Mouse (Mus musculus) cerebellum, postnatal 25 days (tissue): Measurements from ENCODE around the gene Olfr641.

Experiments
- DNase-seq, 2 experiments: peaks; one replicate each; pipeline ENCODE4 v3.0.0; 2021; ENCODE audit warnings: mixed read lengths in 2 of 2

Gene Olfr641

DNA sequence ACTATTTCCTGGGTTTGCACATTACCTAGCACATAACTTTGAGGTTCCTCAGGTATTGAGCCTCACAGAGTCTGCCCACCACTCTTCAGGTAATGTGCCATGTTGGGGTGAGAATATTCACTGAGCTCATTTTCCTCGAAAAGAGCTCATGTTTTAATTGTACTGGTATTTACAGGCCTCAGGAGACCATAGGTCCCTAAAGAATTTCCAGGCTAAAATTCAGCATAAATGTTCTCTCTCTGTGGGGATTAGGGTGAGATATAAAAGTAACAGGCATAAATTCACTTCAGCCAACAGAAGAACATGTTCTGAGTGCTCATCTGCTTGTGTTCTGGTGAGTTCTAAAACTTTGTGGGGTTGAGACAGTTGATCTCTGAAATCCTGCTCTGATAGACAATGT lies at the start of gene Olfr641:
Gene Olfr641 (plus strand): TSS at position 301 of the 400 bp plus-strand sequence.
- DNase-seq: no peak

DNA sequence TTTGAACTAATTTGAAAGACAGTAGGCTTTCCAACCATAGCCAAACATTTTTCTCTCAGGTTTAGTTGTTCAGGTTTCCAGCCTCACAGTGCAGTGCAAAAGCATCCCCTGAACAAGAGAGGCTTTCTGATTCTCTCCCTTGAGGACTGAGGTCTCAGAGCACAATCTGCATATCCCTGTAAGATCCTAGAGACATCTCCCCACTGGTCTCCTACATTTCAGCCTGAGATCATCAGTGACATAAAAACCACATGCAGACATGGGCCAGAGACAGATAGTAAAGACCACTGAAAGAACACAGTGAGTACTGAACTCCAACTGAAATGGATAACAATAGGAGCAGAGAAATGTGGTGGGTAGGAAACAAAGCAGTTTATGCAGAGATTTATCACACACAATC lies 36.8 kb upstream of the Olfr641 start, which contains the start of gene Olfr638:
Gene Olfr638 (plus strand): TSS at position 301 of the 400 bp plus-strand sequence.
- DNase-seq: no peak

DNA sequence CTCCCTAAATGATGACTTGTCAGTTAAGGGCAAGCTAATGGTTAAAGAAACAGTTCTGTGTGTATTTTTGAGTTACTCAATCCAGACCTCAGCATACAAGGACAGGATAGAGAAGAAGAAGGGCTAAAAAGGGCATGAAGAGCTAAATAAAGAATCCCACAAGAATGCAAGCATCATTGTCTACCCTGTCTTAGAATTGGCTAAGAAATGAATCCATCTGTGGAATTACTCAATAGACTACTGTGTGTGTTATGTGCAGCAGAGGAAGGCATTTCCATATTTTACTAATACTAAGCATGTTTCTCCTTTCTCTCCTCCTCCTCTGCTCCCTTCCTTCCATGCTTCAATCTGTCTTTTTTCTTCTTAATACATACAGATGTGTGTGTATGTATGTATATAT lies 36.1 kb upstream of the Olfr641 start:
- no peak for DNase-seq

DNA sequence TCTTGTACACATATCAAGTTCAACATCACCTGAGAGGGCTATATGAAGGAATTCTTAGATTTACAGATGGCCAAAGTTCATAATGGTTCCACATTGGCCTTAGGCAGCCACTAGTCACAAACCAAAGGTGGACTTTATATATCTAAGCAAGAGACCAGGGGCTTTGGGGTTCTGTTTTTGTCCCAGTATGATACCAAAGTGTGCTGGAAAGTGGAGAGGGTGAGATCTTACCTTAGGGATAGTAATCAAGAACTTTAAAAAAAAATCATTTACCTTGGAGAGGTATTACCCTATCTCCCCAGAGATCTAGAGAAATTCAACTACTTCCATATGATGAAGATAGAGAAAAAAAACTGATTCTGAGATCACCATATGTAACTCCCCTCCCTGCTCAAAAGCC lies 18.0 kb upstream of the Olfr641 start, which contains the start of gene Olfr639:
Gene Olfr639 (minus strand): TSS at position 101 of the 400 bp plus-strand sequence.
- DNase-seq: no peak

DNA sequence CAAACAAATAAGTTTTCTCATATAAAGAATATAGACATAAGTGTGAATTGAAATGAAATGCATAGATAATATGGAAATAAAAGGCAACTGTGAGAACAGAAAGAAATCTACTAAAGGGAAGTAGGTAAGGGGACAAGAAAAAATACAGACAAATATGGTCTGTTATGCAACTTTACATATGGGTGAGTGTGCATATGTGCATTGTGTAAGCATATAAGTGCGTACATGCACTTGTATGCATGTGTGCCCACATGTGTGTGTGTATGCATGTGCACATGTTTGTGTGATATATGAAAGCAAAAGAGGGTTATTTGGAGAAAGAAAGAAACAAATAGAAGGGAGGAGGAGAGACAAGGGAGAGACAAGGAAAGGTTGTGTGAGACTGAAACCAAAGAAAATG lies 16.3 kb upstream of the Olfr641 start:
- no peak for DNase-seq

DNA sequence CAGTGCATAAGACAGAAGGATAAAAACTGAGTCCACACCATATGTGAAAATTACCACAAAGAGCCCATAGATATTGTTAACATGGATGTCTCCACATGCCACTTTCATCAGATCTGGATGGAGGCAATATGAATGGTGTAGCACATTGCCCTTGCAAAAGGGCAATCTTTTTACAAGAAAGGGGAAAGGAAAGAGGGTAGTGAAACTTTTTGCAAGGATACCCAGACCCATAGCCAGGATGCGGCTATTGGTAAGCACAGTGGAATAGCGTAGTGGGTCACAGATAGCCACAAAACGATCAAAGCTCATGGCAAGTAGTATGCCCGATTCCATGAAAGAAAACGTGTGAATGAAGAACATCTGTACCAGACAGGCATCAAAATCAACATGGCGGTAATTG lies 13.6 kb upstream of the Olfr641 start:
- DNase-seq: no peak

DNA sequence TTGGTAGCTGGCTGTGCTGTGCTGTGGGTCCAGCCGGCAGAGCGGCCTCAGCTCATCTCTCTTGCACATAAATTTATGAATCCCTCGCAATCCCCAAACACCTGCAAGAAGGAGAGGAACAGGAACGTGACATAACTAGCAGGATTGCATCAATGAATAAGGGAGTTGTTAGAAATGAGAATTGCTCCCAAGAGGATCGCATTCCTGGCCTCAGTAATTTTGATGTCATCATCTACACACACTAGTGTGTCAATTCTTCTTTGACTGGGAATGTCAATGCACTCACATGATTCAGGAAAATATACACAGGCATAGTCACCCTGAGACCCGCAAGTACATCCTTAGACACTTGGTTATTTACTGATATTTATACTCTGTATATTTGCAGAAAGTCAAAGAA lies 9.8 kb upstream of the Olfr641 start, which contains the start of gene Olfr640:
Gene Olfr640 (minus strand): TSS at position 101 of the 400 bp plus-strand sequence.
- DNase-seq: no peak

DNA sequence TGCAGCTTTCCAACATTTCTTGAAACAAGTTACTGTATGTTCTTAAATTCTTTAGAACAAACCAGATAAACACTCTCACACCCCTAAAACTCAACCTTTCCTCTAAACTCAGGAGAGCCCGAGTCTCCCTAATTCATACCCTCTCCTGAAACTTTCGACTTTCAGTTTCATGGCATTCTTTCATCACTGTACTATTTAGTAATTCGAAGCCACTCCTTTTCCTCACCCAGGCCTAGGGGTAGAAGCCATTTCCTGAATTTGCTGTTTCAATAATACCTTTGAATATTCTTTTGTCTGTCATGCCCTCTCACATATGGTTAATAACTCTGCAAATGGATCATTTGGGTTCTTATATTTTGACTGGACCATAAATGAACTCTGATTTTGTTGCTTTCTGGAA lies 8.3 kb upstream of the Olfr641 start:
- DNase-seq: no peak

DNA sequence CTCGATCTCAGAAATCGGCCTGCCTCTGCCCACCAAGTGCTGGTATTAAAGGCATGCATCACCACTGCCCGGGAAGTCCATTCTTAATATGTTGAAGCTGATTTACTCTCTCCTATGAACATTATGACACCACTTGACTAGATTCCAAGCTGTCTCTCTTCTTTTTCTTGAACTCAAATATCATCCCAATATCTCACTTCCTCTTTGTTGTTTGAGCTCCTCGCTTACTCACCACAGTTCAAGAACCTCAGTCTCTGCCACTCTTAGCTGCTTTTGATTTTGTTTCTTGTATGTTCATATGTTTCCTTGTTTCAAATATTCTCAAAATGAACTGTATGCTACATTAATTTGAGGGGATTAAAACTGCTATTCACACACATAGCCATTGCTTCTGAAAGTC lies 15.5 kb downstream of the Olfr641 start:
- no peak for DNase-seq

DNA sequence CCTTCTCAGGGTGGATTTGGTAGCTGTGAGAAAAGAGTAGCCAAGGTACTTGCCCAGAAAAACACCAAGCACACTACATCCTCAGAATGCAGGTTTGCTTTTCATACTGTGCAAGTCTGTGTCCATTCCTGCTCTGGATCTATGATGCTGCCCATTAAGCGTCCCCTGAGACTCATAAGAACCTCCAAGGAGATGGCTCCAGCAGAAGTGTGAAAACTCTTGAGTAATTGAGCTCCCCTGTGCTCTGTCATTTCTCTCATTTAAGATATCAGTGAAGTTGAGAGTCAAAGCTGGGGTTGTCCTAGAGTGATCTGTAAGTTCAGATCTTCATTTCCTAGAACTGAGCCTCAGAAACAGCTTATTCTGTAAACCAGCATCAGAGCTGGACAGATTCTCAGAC lies 17.3 kb downstream of the Olfr641 start, which contains the start of gene Olfr642:
Gene Olfr642 (minus strand): TSS at position 101 of the 400 bp plus-strand sequence.
- no peak for DNase-seq

DNA sequence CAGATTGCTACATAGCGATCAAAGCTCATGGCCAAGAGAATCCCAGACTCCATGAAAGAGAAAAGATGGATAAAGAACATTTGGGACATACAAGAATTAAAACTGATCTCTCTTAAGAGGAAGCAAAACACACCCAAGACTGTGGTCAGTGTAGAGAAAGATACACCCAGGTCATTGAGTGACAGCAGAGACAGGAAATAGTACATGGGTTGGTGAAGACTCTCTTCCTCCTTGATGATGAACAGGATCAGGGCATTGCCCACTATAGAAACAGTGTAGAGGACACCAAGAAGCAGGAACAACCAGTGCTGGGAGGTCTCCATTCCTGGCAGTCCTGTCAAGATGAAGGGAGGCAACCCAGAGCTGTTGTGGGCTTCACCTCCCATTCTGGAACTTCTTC lies 24.0 kb downstream of the Olfr641 start:
- DNase-seq: no peak

DNA sequence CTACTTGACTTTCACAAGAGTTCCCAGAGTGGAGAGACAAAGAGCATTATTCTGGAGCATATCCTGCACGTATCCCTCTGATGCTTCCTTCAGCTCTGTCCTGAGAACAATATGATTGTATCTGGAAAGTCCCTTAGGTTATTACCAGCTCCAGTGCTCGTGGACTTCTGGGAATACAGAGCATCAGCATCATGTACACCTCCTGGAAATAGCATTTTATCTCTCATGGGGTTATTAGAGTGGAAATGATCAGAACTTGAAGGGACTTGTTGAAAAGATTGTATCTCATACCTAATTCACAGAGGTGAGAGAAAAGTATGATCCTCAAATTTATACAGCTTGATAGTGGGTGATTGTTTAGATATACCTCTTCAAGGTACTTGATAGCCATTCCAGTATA lies 26.1 kb downstream of the Olfr641 start, which contains the start of gene 4930516K23Rik:
Gene 4930516K23Rik (minus strand): TSS at position 101 of the 400 bp plus-strand sequence.
- no peak for DNase-seq

DNA sequence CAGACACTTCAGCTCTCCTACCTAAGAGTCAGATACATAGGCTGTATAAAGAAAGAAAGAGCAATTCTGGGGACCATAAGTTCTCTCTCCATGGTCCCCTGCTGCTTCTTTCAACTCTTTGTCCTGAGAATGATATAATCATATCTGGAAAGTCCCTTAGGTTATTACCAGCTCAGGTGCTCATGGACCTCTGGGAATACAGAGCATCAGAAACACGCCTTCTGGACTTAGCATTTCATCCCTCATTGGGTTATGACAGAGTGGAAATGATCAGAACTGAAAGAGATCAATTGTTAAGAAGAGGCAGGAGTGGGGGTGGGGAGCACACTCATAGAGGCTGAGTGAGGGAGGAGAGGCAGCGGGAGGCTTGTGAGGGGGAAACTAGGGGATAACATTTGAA lies 36.5 kb downstream of the Olfr641 start, which contains the start of gene Olfr644:
Gene Olfr644 (minus strand): TSS at position 101 of the 400 bp plus-strand sequence.
- DNase-seq: no peak

DNA sequence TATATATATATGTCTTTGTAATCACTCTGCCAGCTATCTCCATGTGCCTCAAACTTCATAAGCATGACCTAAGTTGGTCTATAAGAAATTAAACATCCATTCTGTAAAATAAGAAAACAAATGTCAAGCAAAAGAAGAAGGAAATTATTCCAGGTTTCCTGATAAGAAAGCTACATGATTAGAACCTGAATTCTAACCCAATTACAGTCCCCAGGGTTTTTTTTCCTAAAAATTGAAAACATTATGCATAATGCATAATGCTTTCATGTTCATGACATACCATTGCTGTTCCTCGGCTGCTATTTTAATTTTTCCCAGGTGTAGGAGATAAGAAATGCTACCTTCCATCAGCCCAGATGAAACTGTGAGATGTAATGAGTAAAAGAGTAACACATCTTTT lies 50.1 kb downstream of the Olfr641 start, which contains the start of gene Olfr645:
Gene Olfr645 (minus strand): TSS at position 101 of the 400 bp plus-strand sequence.
- DNase-seq: no peak
